In genomic region chr2:169686697-169687430, GRCm38 (mm10) we compare ENCODE assay signal across 17 mouse cellular contexts. TPM values are rescaled to one million over a fixed set of nuclear protein-coding genes. Genes with fewer than 3 reads are reported as not detected.
DNase-seq lines count a peak whose midpoint lies in the region; ATAC-seq lines count a peak whose summit lies in the region.
"Had no signal": no experiment of that assay in that cellular context is flagged by ENCODE, and none has a peak within 500 bp of the region (broad histone marks: within the 10 kb centered on the region; RNA-seq: fewer than 3 reads in every experiment).

No protein-coding gene starts in this region.

- 64% methylated on average over 12 of the region's 12 CpGs for WGBS in kidney, embryonic 15.5 days
- 62% methylated on average over 12 of the region's 12 CpGs for WGBS in intestine, embryonic 15.5 days

- peaks cover 38% of the 10 kb centered on the region for H3K4me1 ChIP-seq in kidney, embryonic 15.5 days
- peaks cover 4% of the 10 kb centered on the region; the same call in 1 of the 2 replicates for H3K4me1 ChIP-seq in intestine, embryonic 15.5 days (replicated peaks)
- H3K4me1 ChIP-seq: midbrain, embryonic 12.5 days had no signal

- 0 out of 2 replicates have a peak overlapping the region, but pooled peaks have one; percentile 27 for H3K27ac ChIP-seq in kidney, embryonic 15.5 days
- no peak overlapping the region for H3K27ac ChIP-seq in intestine, embryonic 15.5 days
- H3K27ac ChIP-seq: embryonic facial prominence, embryonic 10.5 days; lung, embryonic 15.5 days; midbrain, embryonic 12.5 days had no signal

- no peak overlapping the region for H3K4me2 ChIP-seq in kidney, embryonic 15.5 days
- H3K4me2 ChIP-seq in intestine, embryonic 15.5 days (replicated peaks), result no peak overlapping the region
- H3K4me2 ChIP-seq: lung, embryonic 15.5 days; midbrain, embryonic 12.5 days had no signal

- no peak overlapping the region for H3K9ac ChIP-seq in kidney, embryonic 15.5 days
- H3K9ac ChIP-seq in intestine, embryonic 15.5 days, result no peak overlapping the region
- H3K9ac ChIP-seq: lung, embryonic 15.5 days; midbrain, embryonic 12.5 days had no signal

- no peak for ATAC-seq in kidney, embryonic 15.5 days (replicated peaks; ENCODE audit: low FRiP score)
- ATAC-seq in intestine, embryonic 15.5 days, result peak; percentile 50
- ATAC-seq: forebrain, embryonic 14.5 days had no signal

- H3K9me3 ChIP-seq in kidney, embryonic 15.5 days (replicated peaks), result no peaks in the 10 kb centered on the region
- no peaks in the 10 kb centered on the region for H3K9me3 ChIP-seq in intestine, embryonic 15.5 days
- H3K9me3 ChIP-seq: embryonic facial prominence, embryonic 10.5 days; lung, embryonic 15.5 days; midbrain, embryonic 12.5 days had no signal

- H3K36me3 ChIP-seq in kidney, embryonic 15.5 days, result no peaks in the 10 kb centered on the region
- no peaks in the 10 kb centered on the region for H3K36me3 ChIP-seq in intestine, embryonic 15.5 days
- H3K36me3 ChIP-seq: embryonic facial prominence, embryonic 10.5 days; lung, embryonic 15.5 days; midbrain, embryonic 12.5 days had no signal

- no peak for DNase-seq in kidney, postnatal 36 days
- DNase-seq in lung, postnatal 14 days, result peak; percentile 19
- DNase-seq in lung, postnatal 10 days, result no peak
- peak; percentile 72 for DNase-seq in retina, postnatal 1 day
- no peak for DNase-seq in layer of hippocampus, postnatal 25 days (ENCODE audit: extremely low spot score in 1 of 2, low spot score in 1 of 2)
- DNase-seq: heart, postnatal 4 days; layer of hippocampus, postnatal 36 days; right cerebral cortex, adult 18-20 months; spleen, adult 18-20 months had no signal

- no peaks in the 10 kb centered on the region for H3K27me3 ChIP-seq in kidney, embryonic 15.5 days
- H3K27me3 ChIP-seq in intestine, embryonic 15.5 days (replicated peaks), result no peaks in the 10 kb centered on the region
- H3K27me3 ChIP-seq: lung, embryonic 15.5 days; midbrain, embryonic 12.5 days had no signal

- H3K4me3 ChIP-seq in kidney, embryonic 15.5 days (replicated peaks), result no peak overlapping the region
- no peak overlapping the region for H3K4me3 ChIP-seq in intestine, embryonic 15.5 days (replicated peaks)
- H3K4me3 ChIP-seq: embryonic facial prominence, embryonic 10.5 days; lung, embryonic 15.5 days; midbrain, embryonic 12.5 days; myocyte had no signal

RNA-seq across cellular contexts. Expression of gene Tshz2, which starts 54.1 kb away (rescaled TPM):
- 14.5 and 17.8 TPM in 2 replicates for polyA plus RNA-seq in kidney, embryonic 15.5 days (2015; fragmentation: Nextera tagmentation; extraction: Ambion mirVana)
- polyA plus RNA-seq in intestine, embryonic 15.5 days (2015; fragmentation: Nextera tagmentation; extraction: Ambion mirVana), result 15.8 and 17.2 TPM in 2 replicates
- 10 to 100 TPM; 26.7 to 41.8 TPM for total RNA-seq in layer of hippocampus, postnatal 25 days (2021)
- total RNA-seq: granulocyte monocyte progenitor cell, adult 5-6 weeks had no signal
- polyA plus RNA-seq: myocyte had no signal

Comparison
In these comparisons a context has a peak if more than half of its experiments do, and no peak if none do; other contexts are left out.
1. DNase-seq: peak in lung, postnatal 14 days (single experiment) and retina, postnatal 1 day (single experiment); none in kidney, postnatal 36 days (0 of 2), lung, postnatal 10 days (single experiment) and layer of hippocampus, postnatal 25 days (0 of 2).